Mouse (Mus musculus) lung, embryonic 16.5 days (tissue): ENCODE results near the gene Trdmt1. TPM values are rescaled to one million over a fixed set of nuclear protein-coding genes. Genes with fewer than 3 reads are reported as not detected.
A peak's percentile ranks its signal among the peaks of the same experiment; 100 is the strongest.

Source experiments
- ATAC-seq: fragments of 200-750 bp; cut with Nextera tagmentation; 2 replicates; pipeline ENCODE4 v1.8.0; 2017; ENCODE audit warnings: low read depth, mild to moderate bottlenecking, moderate library complexity
- H3K27ac ChIP-seq: fragments of 300-500 bp; sonication (generic); 2 replicates; pipeline ENCODE4 v1.5.1; 2014; ENCODE audit warnings: mild to moderate bottlenecking, control low read depth, low read length
- H3K27me3 ChIP-seq: fragments of 300-500 bp; sonication (generic); 2 replicates; pipeline ENCODE4 v1.6.1; 2014; ENCODE audit warnings: low read depth, low read length, mixed read lengths; ENCODE audit not compliant: control insufficient read depth, insufficient read depth
- H3K36me3 ChIP-seq: fragments of 300-500 bp; sonication (generic); 2 replicates; pipeline ENCODE4 v1.6.1; 2014; ENCODE audit warnings: low read length; ENCODE audit not compliant: control insufficient read depth, insufficient read depth
- H3K4me1 ChIP-seq: fragments of 300-500 bp; sonication (generic); replicated peaks from 2 replicates; pipeline ENCODE4 v1.6.1; 2014; ENCODE audit warnings: low read length, mixed read lengths; ENCODE audit not compliant: control insufficient read depth, insufficient read depth
- H3K4me2 ChIP-seq: fragments of 300-500 bp; sonication (generic); 2 replicates; pipeline ENCODE4 v1.6.1; 2014; ENCODE audit warnings: low read depth, low read length, control low read depth
- H3K4me3 ChIP-seq: fragments of 300-500 bp; sonication (generic); 2 replicates; pipeline ENCODE4 v1.5.1; 2014; ENCODE audit warnings: mild to moderate bottlenecking, low read length, control low read depth
- H3K9ac ChIP-seq: fragments of 300-500 bp; sonication (generic); 2 replicates; pipeline ENCODE4 v1.6.1; 2014; ENCODE audit warnings: low read length, control low read depth
- H3K9me3 ChIP-seq: fragments of 300-500 bp; sonication (generic); 2 replicates; pipeline ENCODE4 v1.6.1; 2016; ENCODE audit warnings: low read length; ENCODE audit not compliant: control insufficient read depth
- WGBS: fragments of 180-500 bp; shearing (Covaris S2); extraction: QIAGEN DNeasy Blood & Tissue Kit; methylation state at CpG from one replicate; pipeline ENCODE4 v1.1.7; 2014; 5-methylcytosine and 5-hydroxymethylcytosine counted together
- polyA plus RNA-seq: library from polyadenylated mRNA; unstranded; fragments of >200 nt; fragmentation: Nextera tagmentation; extraction: Ambion mirVana; gene quantifications from 2 replicates; pipeline ENCODE4 v1.2.1, GENCODE M21; 2015

Trdmt1 gene
- polyA plus RNA-seq, 1 experiment from 2014 or later: 16.5 TPM

DNA sequence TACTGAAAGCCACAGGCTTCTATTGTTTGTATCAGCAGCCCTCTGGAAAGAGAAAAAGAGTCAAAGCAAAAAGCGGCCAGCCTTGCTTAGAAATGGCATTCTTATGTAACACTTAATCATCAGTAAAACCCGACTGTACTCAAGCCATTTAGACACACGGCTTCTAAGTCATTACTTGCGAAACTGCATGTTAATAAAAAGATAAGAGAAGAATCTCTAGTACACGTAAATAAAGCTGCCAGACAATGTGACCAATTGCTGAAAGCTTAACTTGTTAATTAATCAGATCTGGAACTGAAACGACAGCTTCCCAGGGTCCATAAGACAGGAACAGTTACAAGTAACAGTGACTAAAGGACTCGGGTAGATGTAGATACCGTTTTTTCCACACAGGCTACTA is 22.4 kb downstream of the Trdmt1 start:
- H3K27ac ChIP-seq: no peak overlapping the region
- H3K4me2 ChIP-seq: peak overlapping the region; percentile 2; the same call in 1 of the 2 replicates
- no peak overlapping the region for H3K4me3 ChIP-seq
- no peaks in the 10 kb centered on the region for H3K36me3 ChIP-seq
- H3K27me3 ChIP-seq: no peaks in the 10 kb centered on the region
- peak; percentile 23; the same call in 1 of the 2 replicates for ATAC-seq
- no peaks in the 10 kb centered on the region for H3K9me3 ChIP-seq
- WGBS: 26% methylated on average over 8 of the region's 8 CpGs
- H3K9ac ChIP-seq: no peak overlapping the region
- H3K4me1 ChIP-seq: peaks cover 8% of the 10 kb centered on the region; the same call in 1 of the 2 replicates

GRCm38 (mm10) chr2:13514949-13515348 is 29.5 kb downstream of the Trdmt1 start:
- no peaks in the 10 kb centered on the region; the same call in 1 of the 2 replicates for H3K36me3 ChIP-seq
- no peak overlapping the region for H3K4me2 ChIP-seq
- no peak overlapping the region for H3K9ac ChIP-seq
- 61% methylated on average over 4 of the region's 4 CpGs for WGBS
- H3K4me3 ChIP-seq: no peak overlapping the region
- H3K4me1 ChIP-seq: no peaks in the 10 kb centered on the region
- H3K27me3 ChIP-seq: no peaks in the 10 kb centered on the region
- no peaks in the 10 kb centered on the region for H3K9me3 ChIP-seq
- H3K27ac ChIP-seq: no peak overlapping the region
- no peak for ATAC-seq

- Histone ChIP-seq H3K4me2 (no peak overlapping the region), H3K36me3 (no peaks in the 10 kb centered on the region), H3K27me3 (no peaks in the 10 kb centered on the region), H3K4me3 (no peak overlapping the region), H3K9me3 (no peaks in the 10 kb centered on the region), H3K4me1 (no peaks in the 10 kb centered on the region), H3K27ac (no peak overlapping the region), H3K9ac (no peak overlapping the region)
- no peak for ATAC-seq
- 78% methylated on average over 2 of the region's 2 CpGs for WGBS
Observed at GRCm38 (mm10) chr2:13502717-13503116, 41.8 kb downstream of the Trdmt1 start.

- WGBS: 39% methylated on average over 5 of the region's 5 CpGs
- Histone ChIP-seq H3K27ac (no peak overlapping the region), H3K36me3 (no peaks in the 10 kb centered on the region), H3K4me3 (no peak overlapping the region), H3K4me2 (no peak overlapping the region), H3K9me3 (no peaks in the 10 kb centered on the region), H3K27me3 (no peaks in the 10 kb centered on the region), H3K9ac (no peak overlapping the region), H3K4me1 (no peaks in the 10 kb centered on the region)
- ATAC-seq: no peak
Observed at GRCm38 (mm10) chr2:13501553-13501952, 42.9 kb downstream of the Trdmt1 start.

DNA sequence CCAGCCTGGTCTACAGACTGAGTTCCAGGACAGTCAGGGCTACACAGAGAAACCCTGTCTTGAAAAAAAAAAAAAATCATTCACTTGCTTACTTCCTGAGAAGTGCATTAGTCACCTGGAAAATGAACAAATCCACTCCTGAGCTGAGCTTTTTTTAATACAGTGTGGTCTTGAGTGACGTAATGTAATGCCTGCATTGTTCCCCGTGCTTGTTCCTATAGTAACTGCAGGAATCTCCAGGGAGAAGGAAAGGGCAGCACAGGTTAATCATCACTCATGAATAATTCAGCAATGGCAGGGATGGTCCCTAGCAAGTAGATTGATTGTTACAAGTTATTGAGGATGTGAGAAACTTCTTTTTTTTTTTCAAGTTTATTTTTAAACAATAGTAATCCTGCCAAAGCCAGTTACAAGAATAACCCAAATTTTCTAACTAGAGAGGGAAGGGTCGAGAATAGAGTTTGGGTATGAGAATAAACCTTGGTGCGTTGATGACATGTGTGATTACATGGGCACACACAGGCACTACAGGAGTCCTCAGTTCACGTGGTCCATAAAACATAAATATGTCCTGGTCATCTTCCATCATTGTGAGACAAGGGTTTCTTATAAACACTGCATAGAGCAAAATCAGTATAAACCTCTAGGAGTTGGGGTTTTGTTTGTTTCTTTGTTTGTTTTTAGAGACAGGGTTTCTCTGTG is 44.0 kb downstream of the Trdmt1 start:
- Histone ChIP-seq H3K9ac (no peak overlapping the region), H3K4me1 (no peaks in the 10 kb centered on the region), H3K4me3 (no peak overlapping the region), H3K27ac (no peak overlapping the region), H3K36me3 (no peaks in the 10 kb centered on the region), H3K27me3 (no peaks in the 10 kb centered on the region), H3K9me3 (no peaks in the 10 kb centered on the region), H3K4me2 (no peak overlapping the region)
- WGBS: 51% methylated on average over 5 of the region's 5 CpGs
- 0 out of 2 replicates have a peak, but pooled peaks have one; percentile 23 for ATAC-seq

- no peaks in the 10 kb centered on the region for H3K36me3 ChIP-seq
- H3K9ac ChIP-seq: no peak overlapping the region
- no peaks in the 10 kb centered on the region for H3K4me1 ChIP-seq
- H3K4me2 ChIP-seq: no peak overlapping the region
- ATAC-seq: no peak
- 65% methylated on average over 7 of the region's 7 CpGs for WGBS
- H3K4me3 ChIP-seq: no peak overlapping the region
- no peak overlapping the region for H3K27ac ChIP-seq
- H3K27me3 ChIP-seq: no peaks in the 10 kb centered on the region
- no peaks in the 10 kb centered on the region for H3K9me3 ChIP-seq
Observed at GRCm38 (mm10) chr2:13499196-13499595, 45.3 kb downstream of the Trdmt1 start.

- no peak overlapping the region for H3K27ac ChIP-seq
- no peaks in the 10 kb centered on the region for H3K36me3 ChIP-seq
- no peaks in the 10 kb centered on the region for H3K27me3 ChIP-seq
- no peak for ATAC-seq
- H3K9me3 ChIP-seq: no peaks in the 10 kb centered on the region
- H3K9ac ChIP-seq: no peak overlapping the region
- 68% methylated on average over 2 of the region's 2 CpGs for WGBS
- no peak overlapping the region for H3K4me2 ChIP-seq
- H3K4me3 ChIP-seq: no peak overlapping the region
- no peaks in the 10 kb centered on the region for H3K4me1 ChIP-seq
Observed at GRCm38 (mm10) chr2:13496087-13496486, 48.4 kb downstream of the Trdmt1 start.

- H3K27ac ChIP-seq: no peak overlapping the region
- no peaks in the 10 kb centered on the region for H3K9me3 ChIP-seq
- 75% methylated on average over 4 of the region's 4 CpGs for WGBS
- H3K4me2 ChIP-seq: no peak overlapping the region
- no peaks in the 10 kb centered on the region for H3K27me3 ChIP-seq
- H3K4me3 ChIP-seq: no peak overlapping the region
- ATAC-seq: no peak
- H3K9ac ChIP-seq: no peak overlapping the region
- H3K36me3 ChIP-seq: no peaks in the 10 kb centered on the region
- H3K4me1 ChIP-seq: no peaks in the 10 kb centered on the region
Observed at GRCm38 (mm10) chr2:13492927-13493326, 51.5 kb downstream of the Trdmt1 start.

DNA sequence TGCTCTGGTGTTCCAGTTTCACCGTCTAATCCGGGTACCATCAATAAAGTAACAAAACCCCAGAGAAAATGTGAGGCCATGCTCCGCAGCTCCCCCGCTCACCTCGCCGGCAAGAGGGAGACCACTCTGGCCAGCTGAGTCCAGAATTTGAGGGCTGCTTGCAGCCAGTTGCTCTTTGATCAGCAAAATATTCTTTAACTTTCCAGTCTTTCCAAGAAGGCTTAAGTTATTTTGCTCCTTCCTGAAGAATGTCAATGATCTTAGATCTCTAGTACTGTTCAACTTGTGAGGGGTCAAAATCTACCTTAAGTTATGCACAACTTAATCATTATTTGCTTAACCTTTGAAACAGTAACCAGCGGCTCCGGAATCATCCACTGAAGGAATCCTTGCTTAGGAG is 52.7 kb downstream of the Trdmt1 start, which contains the start of gene Cubn:
TSS of gene Cubn (minus strand) at position 80 of the 400 bp plus-strand sequence.
- Histone ChIP-seq H3K9ac (no peak within 1 kb of the TSS), H3K9me3 (no peaks in the 10 kb centered on the region), H3K4me2 (peak within 1 kb of the TSS; percentile 10; the same call in 1 of the 2 replicates), H3K4me1 (no peaks in the 10 kb centered on the region), H3K27ac (peak within 1 kb of the TSS; percentile 67), H3K27me3 (no peaks in the 10 kb centered on the region), H3K4me3 (no peak within 1 kb of the TSS), H3K36me3 (no peaks in the 10 kb centered on the region)
- WGBS: 39% methylated on average over 8 of the region's 8 CpGs
- ATAC-seq: no peak
